Mouse (Mus musculus): ENCODE measurements around the gene Med1. TPM values are rescaled to one million over a fixed set of nuclear protein-coding genes. Genes with fewer than 3 reads are reported as not detected.
"Not testable (repeated sequence)": the region's sequence is repeated elsewhere in the genome, so short reads cannot be mapped to it uniquely, and the experiment has no call there.

The Med1 gene
- total RNA-seq (2021), result 10 to 100 TPM; 38.0 to 40.6 TPM

GRCm38 (mm10) chr11:98192901-98193805, at the start of gene Med1:
Med1 (minus strand) TSS chr11:98193293.
- intact Hi-C loops (cut with DNase I), result loop anchor here (1.0 kb wide), 1 partner anchor 9 kb away; no protein-coding TSS in a partner anchor
- DNase-seq, result peak; percentile 87 to 92

- no peak for DNase-seq
- intact Hi-C loops (cut with DNase I), result no loop called here
These were observed 45.9 kb upstream of the Med1 start for GRCm38 (mm10) chr11:98238995-98239394.

- no peak for DNase-seq
- intact Hi-C loops (cut with DNase I), result no loop called here
These were observed 45.3 kb upstream of the Med1 start for GRCm38 (mm10) chr11:98238416-98238815.

GRCm38 (mm10) chr11:98226349-98226748, 33.3 kb upstream of the Med1 start:
- intact Hi-C loops (cut with DNase I), result no loop called here

GRCm38 (mm10) chr11:98213311-98213710, 20.2 kb upstream of the Med1 start:
- no peak for DNase-seq
- intact Hi-C loops (cut with DNase I), result no loop called here

More at GRCm38 (mm10) chr11:98226349-98226748, 33.3 kb upstream of the Med1 start:
- DNase-seq, result no peak

- intact Hi-C loops (cut with DNase I), result loop anchor here (10.0 kb wide), 1 partner anchor 415 kb away; the partner anchor contains the start of gene Lasp1
- DNase-seq, result not testable (repeated sequence)
These were observed 16.6 kb upstream of the Med1 start for GRCm38 (mm10) chr11:98209661-98210060.

GRCm38 (mm10) chr11:98206281-98206680, 13.2 kb upstream of the Med1 start:
- not testable (repeated sequence) for DNase-seq
- intact Hi-C loops (cut with DNase I), result loop anchor here (10.0 kb wide), 1 partner anchor 411 kb away; the partner anchor contains the start of gene Lasp1

GRCm38 (mm10) chr11:98205463-98205862, 12.4 kb upstream of the Med1 start:
- no peak for DNase-seq
- intact Hi-C loops (cut with DNase I), result loop anchor here (10.0 kb wide), 1 partner anchor 411 kb away; the partner anchor contains the start of gene Lasp1

GRCm38 (mm10) chr11:98203931-98204421, 10.9 kb upstream of the Med1 start:
- intact Hi-C loops (cut with DNase I), result loop anchor here (5.0 to 10.0 kb wide), 2 partner anchors 177 to 409 kb away; partner anchors contain the start of genes Lasp1 and Rpl19
- peak; percentile 14 to 39 for DNase-seq

- DNase-seq, result peak in 1 of 2 experiments; percentile 61
- intact Hi-C loops (cut with DNase I), result loop anchor here (5.0 to 10.0 kb wide), 2 partner anchors 176 to 409 kb away; partner anchors contain the start of genes Lasp1 and Rpl19
These were observed 10.3 kb upstream of the Med1 start for GRCm38 (mm10) chr11:98203351-98203911.

GRCm38 (mm10) chr11:98202641-98203350, 9.7 kb upstream of the Med1 start, which contains the start of gene Cdk12:
Cdk12 (plus strand) TSS chr11:98203059.
- intact Hi-C loops (cut with DNase I), result loop anchor here (1.0 to 10.0 kb wide), 3 partner anchors 9 to 408 kb away; partner anchors contain the start of genes Lasp1, Med1 and Rpl19

GRCm38 (mm10) chr11:98201791-98202640, 8.9 kb upstream of the Med1 start:
- intact Hi-C loops (cut with DNase I), result loop anchor here (1.0 to 10.0 kb wide), 3 partner anchors 9 to 407 kb away; partner anchors contain the start of genes Lasp1, Med1 and Rpl19

More at GRCm38 (mm10) chr11:98202641-98203350, 9.7 kb upstream of the Med1 start, which contains the start of gene Cdk12:
- peak; percentile 95 to 96 for DNase-seq

GRCm38 (mm10) chr11:98190820-98191219, 2.3 kb downstream of the Med1 start:
- intact Hi-C loops (cut with DNase I), result no loop called here
- DNase-seq, result no peak

More at GRCm38 (mm10) chr11:98201791-98202640, 8.9 kb upstream of the Med1 start:
- DNase-seq, result peak; percentile 36 to 50

- no peak for DNase-seq
- intact Hi-C loops (cut with DNase I), result no loop called here
These were observed 5.3 kb downstream of the Med1 start for GRCm38 (mm10) chr11:98187640-98188395.

- DNase-seq; intact Hi-C loops (cut with DNase I): not testable (repeated sequence)
These were observed 10.9 kb downstream of the Med1 start for GRCm38 (mm10) chr11:98182149-98182548.

GRCm38 (mm10) chr11:98168400-98168799, 24.7 kb downstream of the Med1 start:
- intact Hi-C loops (cut with DNase I), result loop anchor here (5.0 kb wide), 1 partner anchor 79 kb away; no protein-coding TSS in a partner anchor
- no peak for DNase-seq

GRCm38 (mm10) chr11:98155094-98155493, 38.0 kb downstream of the Med1 start:
- DNase-seq, result no peak
- intact Hi-C loops (cut with DNase I), result no loop called here

GRCm38 (mm10) chr11:98150625-98151156, 42.4 kb downstream of the Med1 start:
- intact Hi-C loops (cut with DNase I), result no loop called here
- no peak for DNase-seq

Data from heart, postnatal 36 days (tissue).